Mouse (Mus musculus) midbrain, postnatal 0 days (tissue): Measurements from ENCODE around the gene Taok2. TPM values are rescaled to one million over a fixed set of nuclear protein-coding genes. Genes with fewer than 3 reads are reported as not detected.

Source experiments
- ATAC-seq: fragments of 200-750 bp; cut with Nextera tagmentation; 2 replicates; pipeline ENCODE4 v1.8.0; 2017; ENCODE audit warnings: moderate number of reproducible peaks, mild to moderate bottlenecking, moderate TSS enrichment, moderate library complexity; ENCODE audit not compliant: low FRiP score
- DNase-seq: peaks from one replicate; pipeline ENCODE4 v3.0.0-alpha.2; 2015; ENCODE audit warnings: low spot score
- H3K27ac ChIP-seq: fragments of 300-500 bp; sonication (generic); 2 replicates; pipeline ENCODE4 v1.5.1; 2014; ENCODE audit warnings: low read depth, mild to moderate bottlenecking, low read length, mixed read lengths
- H3K27me3 ChIP-seq: fragments of 300-500 bp; sonication (generic); 2 replicates; pipeline ENCODE4 v1.6.1; 2014; ENCODE audit warnings: low read length, control low read depth, mixed read lengths; ENCODE audit not compliant: insufficient read depth
- H3K36me3 ChIP-seq: fragments of 300-500 bp; sonication (generic); 2 replicates; pipeline ENCODE4 v1.6.1; 2014; ENCODE audit warnings: low read length, control low read depth, mixed read lengths; ENCODE audit not compliant: insufficient read depth
- H3K4me1 ChIP-seq: fragments of 300-500 bp; sonication (generic); 2 replicates; pipeline ENCODE4 v1.6.1; 2014; ENCODE audit warnings: mild to moderate bottlenecking, control low read depth, antibody characterized with exemption, low read length, mixed read lengths; ENCODE audit not compliant: insufficient read depth
- H3K4me2 ChIP-seq: fragments of 300-500 bp; sonication (generic); 2 replicates; pipeline ENCODE4 v1.6.1; 2014; ENCODE audit warnings: low read depth, mild to moderate bottlenecking, low read length, mixed read lengths; ENCODE audit not compliant: poor library complexity, severe bottlenecking
- H3K4me3 ChIP-seq: fragments of 300-500 bp; sonication (generic); 2 replicates; pipeline ENCODE4 v1.5.1; 2014; ENCODE audit warnings: low read depth, mild to moderate bottlenecking, low read length, moderate library complexity
- H3K9ac ChIP-seq: fragments of 300-500 bp; sonication (generic); replicated peaks from 2 replicates; pipeline ENCODE4 v1.6.1; 2014; ENCODE audit warnings: mild to moderate bottlenecking, low read length, moderate library complexity, mixed read lengths; ENCODE audit not compliant: poor library complexity, severe bottlenecking
- H3K9me3 ChIP-seq: fragments of 300-500 bp; sonication (generic); 2 replicates; pipeline ENCODE4 v1.6.1; 2016; ENCODE audit warnings: low read length, control low read depth
- CTCF ChIP-seq: IDR thresholded peaks from 2 replicates; pipeline ENCODE4 v1.5.1; 2016; ENCODE audit warnings: antibody characterized with exemption, mild to moderate bottlenecking
- WGBS: fragments of 180-500 bp; shearing (Covaris S2); extraction: QIAGEN DNeasy Blood & Tissue Kit; methylation state at CpG from one replicate; pipeline ENCODE4 v1.1.7; 2014; 5-methylcytosine and 5-hydroxymethylcytosine counted together
- polyA plus RNA-seq: library from polyadenylated mRNA; unstranded; fragments of >200 nt; fragmentation: Nextera tagmentation; extraction: Ambion mirVana; gene quantifications from 2 replicates; pipeline ENCODE4 v1.2.1, GENCODE M21; 2015
- total RNA-seq: library from RNA; depleted of rRNA; stranded (reverse); fragments of >200 nt; gene quantifications from 2 replicates; pipeline ENCODE4 v1.2.3, GENCODE M21; 2014

Taok2 gene
- total and polyA plus RNA-seq, 2 experiments from 2014 or later, result 47.3 to 160 TPM

DNA sequence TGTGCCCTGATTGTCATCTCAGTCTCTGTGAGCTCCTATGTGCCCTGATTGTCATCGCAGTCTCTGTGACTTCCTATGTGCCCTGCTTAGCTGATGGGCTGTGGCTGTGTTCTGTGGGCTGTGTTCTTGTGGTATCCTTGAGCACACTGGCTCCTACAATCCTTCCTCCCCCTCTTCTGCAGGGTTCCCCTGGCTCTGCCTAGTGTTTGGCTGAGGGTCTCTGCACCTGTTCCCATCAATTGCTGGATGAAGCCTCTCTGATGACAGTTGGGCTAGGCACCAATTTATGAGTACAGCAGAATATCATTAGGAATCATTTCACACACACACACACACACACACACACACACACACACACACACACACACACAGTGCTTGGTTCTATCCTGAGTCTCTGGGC is 51.2 kb downstream of the Taok2 start:
- H3K4me3 ChIP-seq, result no peak overlapping the region
- H3K36me3 ChIP-seq, result peaks cover 10% of the 10 kb centered on the region; the same call in 1 of the 2 replicates
- no peak for DNase-seq
- WGBS, result 92% methylated on average over 1 of the region's 1 CpGs
- no peaks in the 10 kb centered on the region for H3K4me1 ChIP-seq
- ATAC-seq, result no peak
- no peak overlapping the region for H3K4me2 ChIP-seq
- TF ChIP-seq CTCF, result no peak
- H3K27me3 ChIP-seq, result no peaks in the 10 kb centered on the region
- no peak overlapping the region for H3K9ac ChIP-seq
- H3K9me3 ChIP-seq, result no peaks in the 10 kb centered on the region
- no peak overlapping the region for H3K27ac ChIP-seq

DNA sequence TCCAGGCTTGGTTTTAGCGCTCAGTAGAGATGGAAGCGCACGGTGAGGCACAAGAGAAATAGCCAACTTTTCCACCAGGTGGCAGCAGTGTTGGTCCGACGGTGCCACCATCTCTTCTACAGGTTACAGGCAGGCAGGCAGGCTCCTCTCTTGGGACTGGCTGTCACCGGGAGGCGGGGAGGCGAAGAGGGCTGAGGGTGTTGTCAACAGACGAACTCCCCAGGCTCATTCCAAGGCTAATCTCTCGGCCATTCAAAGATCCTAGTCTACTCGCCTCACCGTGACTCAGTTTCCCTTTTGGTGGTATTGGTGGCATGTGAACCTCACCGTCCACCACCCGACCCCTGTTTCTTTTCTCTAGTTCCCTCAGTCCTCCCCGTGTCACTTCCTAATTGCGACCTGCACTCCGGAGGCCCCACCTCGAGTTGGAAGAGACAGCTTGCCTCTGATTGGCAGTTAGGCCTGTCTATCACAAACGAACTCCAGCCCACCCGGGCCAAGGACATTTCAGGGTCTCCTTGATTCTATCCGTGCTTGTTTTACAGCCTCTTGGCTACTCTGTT is 52.4 kb downstream of the Taok2 start:
- Histone ChIP-seq H3K4me1 (no peaks in the 10 kb centered on the region), H3K27me3 (no peaks in the 10 kb centered on the region), H3K9ac (no peak overlapping the region), H3K4me2 (peak overlapping the region; percentile 48), H3K4me3 (no peak overlapping the region), H3K27ac (no peak overlapping the region), H3K9me3 (no peaks in the 10 kb centered on the region), H3K36me3 (peaks cover 14% of the 10 kb centered on the region)
- ATAC-seq (peak; percentile 83), DNase-seq (peak; percentile 87)
- peak; percentile 91 for TF ChIP-seq CTCF
- WGBS, result 1% methylated on average over 21 of the region's 21 CpGs

DNA sequence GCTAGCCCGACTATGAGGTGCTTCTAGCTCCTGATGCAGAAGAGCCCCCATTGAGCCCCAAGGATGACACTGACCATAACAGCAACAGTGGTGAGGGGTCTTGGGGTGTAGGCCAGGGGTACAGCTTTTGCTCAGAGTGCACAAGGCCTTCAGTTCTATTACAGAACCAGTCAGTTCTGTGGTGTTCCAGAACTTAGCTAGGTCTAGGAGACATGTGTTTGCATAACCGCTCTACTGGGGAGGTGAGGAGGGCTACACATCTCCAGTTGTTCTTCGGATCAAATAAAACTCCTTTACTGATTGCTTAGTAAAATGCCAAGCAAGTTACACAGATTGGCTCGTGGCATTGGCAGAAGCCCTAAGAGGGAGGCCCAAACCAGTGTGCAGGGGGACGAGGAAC is 53.0 kb downstream of the Taok2 start, which contains the start of gene 4930451I11Rik:
Gene 4930451I11Rik, minus strand, starts transcription at position 101 of the 400 bp plus-strand sequence.
- DNase-seq (no peak), ATAC-seq (no peak)
- Histone ChIP-seq H3K4me3 (no peak within 1 kb of the TSS), H3K27ac (no peak within 1 kb of the TSS), H3K9ac (no peak within 1 kb of the TSS), H3K36me3 (peaks cover 14% of the 10 kb centered on the region), H3K4me2 (peak within 1 kb of the TSS; percentile 48), H3K4me1 (no peaks in the 10 kb centered on the region), H3K27me3 (no peaks in the 10 kb centered on the region), H3K9me3 (no peaks in the 10 kb centered on the region)
- TF ChIP-seq CTCF, result no peak
- WGBS, result 54% methylated on average over 5 of the region's 5 CpGs

DNA sequence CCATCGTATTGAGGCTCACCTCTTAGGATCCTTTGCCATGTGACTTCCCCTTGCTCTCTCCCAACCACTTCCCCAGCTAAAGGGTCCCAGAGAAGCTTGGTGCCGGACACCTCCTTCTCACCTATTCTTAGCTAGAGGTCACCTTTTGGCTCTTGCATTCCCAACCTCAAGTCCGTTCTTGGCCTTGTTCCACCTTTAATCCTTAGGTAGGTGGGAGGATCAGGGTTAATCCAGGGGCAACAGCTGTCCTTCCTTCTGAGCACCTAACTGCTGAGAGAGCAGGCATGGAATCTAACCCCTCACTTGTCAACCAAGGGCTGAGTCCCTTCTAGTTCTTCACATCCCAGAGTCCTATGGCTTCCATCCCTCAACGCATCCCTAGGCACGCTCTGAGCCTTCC is 58.6 kb downstream of the Taok2 start:
- H3K27me3 ChIP-seq, result no peaks in the 10 kb centered on the region
- H3K36me3 ChIP-seq, result peaks cover 14% of the 10 kb centered on the region
- ATAC-seq (no peak), DNase-seq (no peak)
- TF ChIP-seq CTCF, result no peak
- H3K9ac ChIP-seq, result 0 out of 2 replicates have a peak overlapping the region, but pooled peaks have one; percentile 13
- H3K4me1 ChIP-seq, result peaks cover 15% of the 10 kb centered on the region
- no peaks in the 10 kb centered on the region for H3K9me3 ChIP-seq
- 80% methylated on average over 5 of the region's 5 CpGs for WGBS
- H3K27ac ChIP-seq, result no peak overlapping the region
- H3K4me3 ChIP-seq, result no peak overlapping the region
- H3K4me2 ChIP-seq, result no peak overlapping the region

DNA sequence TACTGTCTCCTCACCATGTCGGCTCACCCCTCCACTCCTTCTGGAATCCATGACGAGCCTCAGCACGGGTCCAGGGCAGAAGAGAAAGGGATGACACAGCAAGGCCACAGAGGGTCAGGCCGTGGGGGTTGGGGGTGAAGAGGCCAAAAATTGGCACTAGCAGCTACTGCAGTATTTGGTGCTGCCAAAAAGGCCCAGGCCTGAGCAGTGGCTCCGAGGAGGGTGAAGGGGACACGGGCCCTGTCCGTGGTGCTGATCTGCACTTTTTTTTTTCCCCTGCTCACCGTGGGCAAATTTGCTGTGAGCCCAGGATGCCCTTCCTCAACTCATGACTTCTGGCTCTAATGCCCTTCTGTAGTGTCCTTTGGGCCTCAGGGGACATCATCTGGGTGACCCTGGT is 59.1 kb downstream of the Taok2 start:
- Histone ChIP-seq H3K9ac (0 out of 2 replicates have a peak overlapping the region, but pooled peaks have one; percentile 13), H3K36me3 (peaks cover 14% of the 10 kb centered on the region), H3K27ac (no peak overlapping the region), H3K4me1 (peaks cover 15% of the 10 kb centered on the region), H3K4me2 (peak overlapping the region; percentile 52; the same call in 1 of the 2 replicates), H3K4me3 (no peak overlapping the region), H3K27me3 (no peaks in the 10 kb centered on the region), H3K9me3 (no peaks in the 10 kb centered on the region)
- no peak for DNase-seq
- ATAC-seq, result no peak
- TF ChIP-seq CTCF, result no peak
- WGBS, result 26% methylated on average over 8 of the region's 8 CpGs

DNA sequence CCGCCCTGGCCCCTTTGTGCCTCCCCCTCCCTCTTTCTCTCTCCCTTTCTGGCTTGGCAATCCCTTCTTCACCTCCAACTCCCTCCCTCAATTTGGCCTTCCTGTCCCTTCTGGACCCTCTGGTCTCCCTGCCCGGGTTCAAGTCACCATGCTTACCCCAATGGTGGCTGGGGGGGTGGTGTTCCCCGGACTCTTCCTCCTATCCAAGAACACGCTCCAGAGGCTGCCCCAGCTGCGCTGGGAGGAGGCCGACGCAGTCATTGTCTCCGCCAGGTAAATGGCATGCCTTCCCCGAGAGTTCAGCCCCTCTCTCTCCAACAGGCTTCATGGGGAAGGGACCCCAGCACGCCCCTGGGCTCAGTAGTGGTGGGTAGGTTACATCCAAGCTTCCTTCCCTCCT is 60.6 kb downstream of the Taok2 start:
- H3K4me3 ChIP-seq, result peak overlapping the region; percentile 75
- peaks cover 15% of the 10 kb centered on the region for H3K4me1 ChIP-seq
- no peaks in the 10 kb centered on the region for H3K27me3 ChIP-seq
- peak overlapping the region; percentile 83 for H3K27ac ChIP-seq
- peaks cover 9% of the 10 kb centered on the region for H3K36me3 ChIP-seq
- peak overlapping the region; percentile 87 for H3K9ac ChIP-seq
- WGBS, result 5% methylated on average over 10 of the region's 10 CpGs
- H3K4me2 ChIP-seq, result peak overlapping the region; percentile 52
- DNase-seq (no peak), ATAC-seq (no peak)
- no peaks in the 10 kb centered on the region for H3K9me3 ChIP-seq
- no peak for TF ChIP-seq CTCF
